Mouse (Mus musculus) kidney, postnatal 14 days (tissue): ENCODE results near the gene Cxcr6.

Experiments
- DNase-seq: peaks from one replicate; pipeline ENCODE4 v3.0.0; 2022; ENCODE audit warnings: mixed read lengths

The Cxcr6 gene

DNA sequence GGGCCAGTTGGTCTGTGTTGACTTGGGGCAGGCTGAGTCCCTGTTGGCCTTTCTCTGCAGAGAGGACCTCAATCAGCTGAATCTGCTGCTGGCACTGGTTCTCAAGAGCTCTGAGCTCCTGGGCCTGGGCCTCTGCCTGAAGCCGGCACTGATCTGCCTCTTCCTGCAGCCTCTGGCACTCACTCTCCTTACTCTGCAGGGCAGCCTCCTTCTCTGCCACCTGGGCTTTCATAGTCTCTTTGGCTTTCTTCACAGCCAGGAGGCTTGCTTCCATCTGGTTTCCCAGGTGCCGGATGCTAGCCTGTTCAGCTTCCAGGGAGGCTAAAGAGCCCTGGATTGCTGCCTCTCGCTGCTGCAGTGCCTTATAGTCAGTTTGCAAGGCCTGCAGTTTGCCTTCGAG is 22.6 kb downstream of the Cxcr6 start:
- no peak for DNase-seq

GRCm38 (mm10) chr9:123835851-123836250 is 29.6 kb downstream of the Cxcr6 start:
- DNase-seq, result no peak

- no peak for DNase-seq
Observed at GRCm38 (mm10) chr9:123840243-123840642, 34.0 kb downstream of the Cxcr6 start.

DNA sequence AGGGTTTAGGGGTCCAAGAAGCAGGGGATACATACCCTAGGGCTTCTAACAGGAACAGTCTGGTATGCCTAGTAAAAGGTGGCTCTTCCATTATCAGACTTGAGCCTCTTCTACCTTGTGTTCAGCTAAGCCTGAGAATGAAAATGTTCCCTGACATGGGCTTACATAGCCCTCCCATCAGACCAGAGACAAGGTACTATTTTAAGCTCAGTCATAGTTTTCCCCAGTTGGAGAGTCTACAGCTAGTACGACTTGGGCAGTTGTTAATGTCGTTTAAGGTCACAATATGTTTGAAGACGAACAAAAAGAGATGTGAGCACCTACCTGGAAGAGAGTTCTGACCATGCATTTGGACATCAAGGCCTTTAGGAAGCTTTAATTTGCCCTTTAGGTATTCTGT is 38.2 kb downstream of the Cxcr6 start:
- DNase-seq, result no peak

GRCm38 (mm10) chr9:123845120-123845519 is 38.8 kb downstream of the Cxcr6 start:
- no peak for DNase-seq

- no peak for DNase-seq
Observed at GRCm38 (mm10) chr9:123846490-123846889, 40.2 kb downstream of the Cxcr6 start.

- DNase-seq, result peak; percentile 11
Observed at GRCm38 (mm10) chr9:123849976-123850695, 43.9 kb downstream of the Cxcr6 start.

- DNase-seq, result peak; percentile 29
Observed at GRCm38 (mm10) chr9:123850705-123851061, 44.4 kb downstream of the Cxcr6 start.

GRCm38 (mm10) chr9:123851062-123851712 is 44.9 kb downstream of the Cxcr6 start:
- peak; percentile 74 for DNase-seq

DNA sequence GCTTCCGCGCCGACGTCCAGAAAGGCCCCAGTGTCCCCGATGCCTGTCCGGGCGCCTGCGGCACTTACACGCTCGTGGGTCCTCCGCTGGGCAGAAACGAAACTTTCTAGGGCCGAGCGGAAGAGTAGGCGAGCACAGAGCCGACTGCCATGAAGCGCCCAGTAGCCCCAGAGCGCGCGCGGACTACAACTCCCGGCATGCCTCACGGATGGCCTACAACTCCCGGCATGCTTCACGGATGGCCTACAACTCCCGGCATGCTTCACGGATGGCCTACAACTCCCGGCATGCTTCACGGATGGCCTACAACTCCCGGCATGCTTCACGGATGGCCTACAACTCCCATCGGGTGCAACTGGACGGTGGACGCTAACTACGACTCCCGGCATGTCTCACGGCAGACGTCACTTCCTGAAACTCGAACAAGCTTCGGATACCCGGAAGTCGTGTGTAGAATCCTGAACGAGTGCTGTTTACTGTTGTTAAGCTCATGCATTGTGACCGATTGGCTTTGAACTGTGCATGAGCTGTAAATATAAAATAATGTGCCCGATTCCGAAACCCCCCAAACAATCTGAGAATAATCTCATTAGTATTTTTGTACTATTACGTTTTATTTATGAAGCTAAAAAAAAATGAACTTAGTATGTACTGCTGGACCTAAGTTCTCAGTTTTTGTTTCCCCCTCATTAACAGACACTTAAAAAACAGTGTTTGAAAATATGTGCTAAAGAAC is 45.6 kb downstream of the Cxcr6 start, which contains the start of gene Fyco1:
Gene Fyco1 (minus strand): TSS at position 187 of the 736 bp plus-strand sequence.
- DNase-seq, result peak; percentile 97

GRCm38 (mm10) chr9:123852449-123853390 is 46.4 kb downstream of the Cxcr6 start:
- DNase-seq, result no peak

- DNase-seq, result no peak
Observed at GRCm38 (mm10) chr9:123856836-123857235, 50.6 kb downstream of the Cxcr6 start.
